Mouse (Mus musculus) lung, adult 2 months (tissue): Measurements from ENCODE around the gene Ralgapb. TPM values are rescaled to one million over a fixed set of nuclear protein-coding genes. Genes with fewer than 3 reads are reported as not detected.

Experiments used
- DNase-seq: peaks from one replicate; pipeline ENCODE4 v3.0.0; 2022
- H3K4me1 ChIP-seq: fragments of 200-500 bp; 2 replicates; pipeline ENCODE4 v1.6.1; 2011; ENCODE audit warnings: low read length; ENCODE audit not compliant: control insufficient read depth, insufficient read depth
- H3K4me3 ChIP-seq: fragments of 200-500 bp; replicated peaks from 2 replicates; pipeline ENCODE3; 2011; ENCODE audit warnings: low read depth, mild to moderate bottlenecking, control low read depth, low read length; ENCODE audit errors: extremely low read depth
- CTCF ChIP-seq: fragments of 200-500 bp; IDR thresholded peaks from 2 replicates; pipeline ENCODE4 v1.5.1; 2011; ENCODE audit warnings: mild to moderate bottlenecking, low read length, control low read depth; ENCODE audit not compliant: insufficient read depth
- POLR2A ChIP-seq: fragments of 200-500 bp; IDR thresholded peaks from 2 replicates; pipeline ENCODE4 v1.6.1; 2011; ENCODE audit warnings: low read depth, mild to moderate bottlenecking, control low read depth, low read length, borderline replicate concordance; ENCODE audit errors: extremely low read depth
- WGBS: fragments of 180-500 bp; shearing (Covaris S2); methylation state at CpG from one replicate; pipeline ENCODE4 v1.1.7; 2018; 5-methylcytosine and 5-hydroxymethylcytosine counted together
- polyA plus RNA-seq: library from polyadenylated mRNA; depleted of rRNA; stranded (reverse); fragments of >200 nt; gene quantifications from 2 replicates; pipeline ENCODE4 v1.2.3, GENCODE M21; 2012

Gene Ralgapb
- polyA plus RNA-seq, 1 experiment: 27.5 TPM

- no peak for TF ChIP-seq POLR2A
- Histone ChIP-seq H3K4me1 (peaks cover 5% of the 10 kb centered on the region), H3K4me3 (no peak overlapping the region)
- DNase-seq: no peak
- 13% methylated on average over 5 of the region's 5 CpGs for WGBS
Observed at GRCm38 (mm10) chr2:158373061-158373460, 36.6 kb upstream of the Ralgapb start.

- H3K4me1 ChIP-seq: peaks cover 5% of the 10 kb centered on the region
- peak; percentile 25 for DNase-seq
- TF ChIP-seq POLR2A (no peak), CTCF (no peak)
- 39% methylated on average over 7 of the region's 7 CpGs for WGBS
- H3K4me3 ChIP-seq: no peak overlapping the region
Observed at GRCm38 (mm10) chr2:158373516-158373915, 36.1 kb upstream of the Ralgapb start.

GRCm38 (mm10) chr2:158375443-158376122, 34.1 kb upstream of the Ralgapb start, which contains the start of gene Snhg11:
Gene Snhg11, plus strand, starts transcription at chr2:158375638.
- 4% methylated on average over 36 of the region's 36 CpGs for WGBS
- Histone ChIP-seq H3K4me1 (peaks cover 5% of the 10 kb centered on the region), H3K4me3 (peak within 1 kb of the TSS; percentile 41)
- peak; percentile 29 for DNase-seq
- TF ChIP-seq POLR2A (peak; percentile 48; the same call in 1 of the 2 replicates), CTCF (peak; percentile 54)

GRCm38 (mm10) chr2:158376123-158376687, 33.4 kb upstream of the Ralgapb start:
- peak overlapping the region; percentile 41 for H3K4me3 ChIP-seq
- WGBS: 33% methylated on average over 12 of the region's 12 CpGs
- H3K4me1 ChIP-seq: peaks cover 5% of the 10 kb centered on the region
- no peak for DNase-seq
- TF ChIP-seq CTCF (no peak), POLR2A (no peak)

GRCm38 (mm10) chr2:158376798-158377197, 32.9 kb upstream of the Ralgapb start:
- WGBS: 57% methylated on average over 7 of the region's 7 CpGs
- TF ChIP-seq CTCF (no peak), POLR2A (no peak)
- Histone ChIP-seq H3K4me1 (peaks cover 5% of the 10 kb centered on the region), H3K4me3 (no peak overlapping the region)
- DNase-seq: no peak

- 88% methylated on average over 1 of the region's 1 CpGs for WGBS
- DNase-seq: no peak
- TF ChIP-seq CTCF (no peak), POLR2A (no peak)
- no peak overlapping the region for H3K4me3 ChIP-seq
- peaks cover 4% of the 10 kb centered on the region for H3K4me1 ChIP-seq
Observed at GRCm38 (mm10) chr2:158377811-158378210, 31.8 kb upstream of the Ralgapb start.

GRCm38 (mm10) chr2:158379354-158380078, 30.1 kb upstream of the Ralgapb start:
- DNase-seq: no peak
- no peak for TF ChIP-seq POLR2A
- TF ChIP-seq CTCF: peak; percentile 60
- Histone ChIP-seq H3K4me3 (no peak overlapping the region), H3K4me1 (no peaks in the 10 kb centered on the region)
- 41% methylated on average over 13 of the region's 13 CpGs for WGBS

GRCm38 (mm10) chr2:158386072-158386471, 23.6 kb upstream of the Ralgapb start:
- Histone ChIP-seq H3K4me1 (no peaks in the 10 kb centered on the region; the same call in 1 of the 2 replicates), H3K4me3 (no peak overlapping the region)
- TF ChIP-seq POLR2A: no peak
- TF ChIP-seq CTCF: no peak
- WGBS: 16% methylated on average over 8 of the region's 8 CpGs
- DNase-seq: no peak

GRCm38 (mm10) chr2:158389421-158389820, 20.2 kb upstream of the Ralgapb start:
- DNase-seq: no peak
- no peak overlapping the region for H3K4me3 ChIP-seq
- TF ChIP-seq CTCF: no peak
- TF ChIP-seq POLR2A: no peak
- H3K4me1 ChIP-seq: no peaks in the 10 kb centered on the region; the same call in 1 of the 2 replicates
- WGBS: 87% methylated on average over 7 of the region's 7 CpGs
